Mouse (Mus musculus) embryo, embryonic 9.5 days (tissue): ENCODE measurements around the gene Gcnt2.
"Not testable (repeated sequence)": the region's sequence is repeated elsewhere in the genome, so short reads cannot be mapped to it uniquely, and the experiment has no call there.

Experiments used
- DNase-seq: peaks from one replicate; pipeline ENCODE4 v3.0.0-alpha.2; 2017; ENCODE audit errors: extremely low spot score

Gcnt2 gene

DNA sequence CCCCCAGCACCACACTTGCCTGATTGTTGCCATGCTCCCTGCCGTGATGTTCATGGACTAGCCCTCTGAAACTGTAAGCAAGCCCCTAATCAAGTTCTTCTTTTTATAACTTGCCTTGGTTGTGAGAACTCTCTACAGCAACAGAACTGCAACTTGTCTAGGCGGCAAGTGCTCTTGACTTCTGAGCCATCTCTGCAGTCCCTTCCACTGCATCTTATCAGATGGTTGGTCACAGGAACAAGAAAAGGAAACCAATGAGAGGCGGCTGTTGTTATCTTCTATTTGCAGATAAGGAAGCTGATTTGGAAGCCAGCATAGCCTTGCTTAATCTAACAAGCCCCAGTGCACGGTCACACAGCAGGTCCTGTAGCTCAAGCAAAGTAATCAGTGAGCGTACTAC lies 14.5 kb downstream of the Gcnt2 start:
- no peak for DNase-seq

DNA sequence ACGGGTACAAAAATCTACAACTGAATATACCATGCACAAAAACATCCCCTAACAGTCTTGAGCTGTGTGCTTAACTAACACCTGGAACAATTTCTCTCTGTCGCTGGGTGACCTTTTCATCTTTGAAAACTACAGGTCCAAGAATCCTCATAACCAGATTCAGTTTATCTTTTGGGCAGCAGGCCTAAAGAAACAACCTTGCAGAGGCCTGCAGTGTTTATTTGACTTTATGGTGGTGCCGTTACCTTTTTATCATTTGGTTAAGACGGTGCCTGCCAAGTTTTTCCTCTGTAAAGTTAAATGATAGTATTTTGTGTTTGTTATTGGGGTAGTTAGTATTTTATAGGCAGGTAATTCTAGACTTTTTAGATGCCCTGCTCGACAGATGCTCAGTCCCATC lies 15.9 kb downstream of the Gcnt2 start:
- no peak for DNase-seq

DNA sequence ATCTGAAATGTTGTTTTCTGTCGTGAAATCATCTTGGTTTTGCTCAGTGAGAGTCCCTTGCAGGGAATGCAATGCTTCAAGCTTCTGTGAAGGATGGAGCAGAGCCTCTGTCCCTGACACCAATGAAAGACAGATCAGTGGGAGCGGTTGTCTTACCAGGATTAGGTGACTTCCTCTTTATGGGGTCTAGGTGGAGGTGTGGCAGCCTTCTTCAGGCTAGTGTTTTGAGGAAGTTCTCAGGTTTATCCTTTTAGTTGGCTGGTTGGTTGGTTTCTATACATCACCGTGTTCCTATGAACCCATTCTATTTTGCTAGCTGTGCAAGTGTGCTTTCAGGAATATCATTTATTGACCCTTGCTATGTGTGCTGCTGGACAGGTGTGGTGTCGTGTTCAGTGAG lies 18.0 kb downstream of the Gcnt2 start:
- DNase-seq = no peak

DNA sequence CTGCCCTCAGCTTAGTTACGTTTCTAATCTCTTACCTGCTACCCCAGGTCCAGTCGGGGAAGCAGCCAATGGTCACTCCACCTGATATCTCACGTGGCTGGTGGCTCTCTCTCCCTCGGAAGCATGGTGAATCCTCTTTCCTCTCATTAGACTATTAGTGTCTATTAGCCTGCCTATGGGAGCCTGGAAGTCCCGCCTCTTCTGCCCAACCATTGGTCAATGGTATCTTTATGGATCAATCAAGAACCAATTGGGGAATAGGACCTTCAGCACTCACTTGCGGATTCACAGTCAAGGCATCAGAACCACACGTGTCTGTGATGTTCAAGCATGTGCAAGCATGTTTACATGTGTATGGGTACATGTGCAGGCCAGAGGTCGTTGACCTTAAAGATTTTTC lies 21.0 kb downstream of the Gcnt2 start:
- no peak for DNase-seq

DNA sequence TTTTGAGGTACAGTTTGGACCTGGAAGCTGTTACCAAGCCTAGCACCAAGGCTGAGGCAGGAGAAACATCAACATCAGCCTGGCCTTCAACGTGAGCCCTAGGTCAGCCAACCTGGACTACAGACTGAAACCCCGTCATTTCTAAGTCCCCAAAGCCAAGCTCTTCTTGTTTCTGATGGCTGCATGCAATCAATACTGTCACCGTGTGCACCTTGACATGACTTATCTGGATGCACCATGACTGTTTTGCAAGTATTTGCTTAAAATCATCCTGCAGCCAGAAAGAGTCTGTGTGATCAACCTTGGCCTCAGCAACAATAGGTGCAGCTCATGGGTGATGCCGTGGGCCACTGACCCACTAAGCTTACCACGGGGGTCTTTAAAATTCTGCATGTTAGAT lies 23.1 kb downstream of the Gcnt2 start:
- DNase-seq = no peak

DNA sequence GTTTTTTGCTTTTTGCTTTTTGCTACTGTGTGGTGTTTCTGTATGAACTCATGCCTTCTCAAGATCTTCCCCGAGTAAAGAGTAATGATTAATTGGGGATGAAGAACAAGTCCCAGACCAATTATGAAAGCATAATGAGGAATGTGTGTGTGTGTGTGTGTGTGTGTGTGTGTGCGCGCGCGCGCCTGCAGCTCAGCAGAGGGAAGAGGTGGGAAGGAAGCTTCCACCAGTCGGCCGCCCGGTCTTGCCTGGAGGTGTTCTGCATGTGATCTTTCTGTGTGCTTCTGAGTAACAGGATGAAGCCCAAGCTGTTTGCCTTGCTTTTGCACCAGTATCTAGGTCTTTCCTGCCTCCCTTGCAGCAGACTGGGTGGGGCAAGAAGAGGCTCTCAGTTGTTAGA lies 24.3 kb downstream of the Gcnt2 start:
- no peak for DNase-seq

DNA sequence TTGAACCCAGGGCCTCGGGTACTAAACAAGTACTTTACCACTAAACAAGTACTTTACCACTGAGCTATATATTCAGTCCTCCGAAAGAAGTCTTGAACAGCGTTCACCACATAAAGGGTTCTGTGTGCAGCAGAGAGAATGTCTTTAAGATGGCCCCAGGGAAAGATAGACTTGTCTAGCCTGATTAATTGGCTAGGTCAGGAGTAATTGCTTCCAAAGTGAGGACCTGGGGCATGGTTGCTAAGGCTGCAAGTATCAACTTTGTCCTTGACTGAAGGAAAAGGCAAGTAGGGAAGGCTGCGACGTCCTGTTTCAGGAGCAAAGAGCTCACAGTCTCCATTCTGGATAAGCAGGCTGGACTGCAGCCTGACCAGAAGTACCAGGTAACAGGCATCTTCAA lies 25.3 kb downstream of the Gcnt2 start:
- peak; percentile 31 for DNase-seq

DNA sequence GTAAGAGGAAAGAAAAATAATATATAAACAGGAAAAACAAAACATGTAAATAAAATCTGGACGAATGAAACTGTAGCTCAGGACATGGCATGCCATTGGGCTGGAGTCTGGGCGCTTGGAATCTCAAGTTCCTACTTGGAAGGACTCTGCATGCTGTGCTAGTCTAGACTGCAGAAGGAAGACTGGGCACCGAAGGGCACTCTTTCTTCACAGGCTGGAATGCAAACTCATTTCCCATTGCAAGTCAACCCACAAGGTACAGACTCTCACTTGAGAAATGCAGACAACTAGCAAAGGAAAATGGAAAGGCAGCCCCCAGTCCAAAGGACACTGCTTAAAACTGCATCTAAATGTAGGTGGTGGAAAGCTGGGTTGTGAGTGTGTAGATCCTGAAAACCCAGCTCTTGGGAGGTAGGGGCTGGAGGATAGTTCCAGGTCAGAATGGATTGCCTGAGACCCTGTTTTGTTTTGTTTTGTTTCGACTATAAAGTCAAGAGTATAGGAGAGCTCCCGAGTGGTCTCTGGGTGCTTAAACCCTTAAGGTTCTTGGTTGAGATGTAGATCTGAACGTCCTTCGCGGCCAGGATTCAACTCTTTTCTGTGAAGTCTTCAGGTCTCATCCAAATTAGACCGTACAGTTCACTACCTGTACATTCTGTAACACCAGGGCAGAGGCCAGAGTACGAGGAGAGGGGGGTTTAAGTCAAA lies 26.5 kb downstream of the Gcnt2 start:
- peak; percentile 23 for DNase-seq

DNA sequence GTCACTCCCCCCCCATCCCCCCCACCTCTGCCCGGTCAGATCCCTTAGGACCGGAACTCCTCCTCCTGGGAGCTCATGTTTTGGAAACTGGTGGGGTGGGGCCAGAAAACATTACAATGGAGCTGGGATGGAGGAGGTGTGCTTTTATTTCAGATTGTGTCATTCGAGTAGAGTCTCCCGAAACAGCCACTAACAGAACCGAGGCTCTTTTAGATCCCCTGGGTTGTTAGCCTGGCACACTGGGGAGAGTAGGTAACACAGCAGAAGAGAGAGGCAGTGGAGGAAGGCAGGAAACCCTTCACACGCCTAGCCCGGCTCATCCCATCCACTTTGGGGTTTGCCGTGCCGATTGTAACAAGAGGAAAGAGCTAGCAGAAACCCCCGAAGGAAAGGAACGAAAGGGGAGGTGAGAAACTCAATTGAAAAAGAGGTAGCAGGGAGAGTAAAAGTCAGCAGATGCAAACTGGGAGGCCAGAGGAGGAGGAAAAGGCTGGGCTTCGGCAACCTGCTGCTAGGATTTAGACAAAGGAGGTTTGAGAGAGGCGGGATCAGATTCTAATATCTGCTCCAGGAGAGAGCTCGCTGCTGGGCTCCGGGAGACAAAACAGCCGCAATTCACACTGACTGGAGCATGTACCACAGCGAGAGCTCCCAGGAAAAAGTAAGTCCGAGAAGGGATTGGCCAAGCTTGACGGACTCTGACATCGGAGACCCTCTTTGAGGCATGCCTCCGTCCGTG lies 27.3 kb downstream of the Gcnt2 start:
- peak; percentile 66 for DNase-seq

DNA sequence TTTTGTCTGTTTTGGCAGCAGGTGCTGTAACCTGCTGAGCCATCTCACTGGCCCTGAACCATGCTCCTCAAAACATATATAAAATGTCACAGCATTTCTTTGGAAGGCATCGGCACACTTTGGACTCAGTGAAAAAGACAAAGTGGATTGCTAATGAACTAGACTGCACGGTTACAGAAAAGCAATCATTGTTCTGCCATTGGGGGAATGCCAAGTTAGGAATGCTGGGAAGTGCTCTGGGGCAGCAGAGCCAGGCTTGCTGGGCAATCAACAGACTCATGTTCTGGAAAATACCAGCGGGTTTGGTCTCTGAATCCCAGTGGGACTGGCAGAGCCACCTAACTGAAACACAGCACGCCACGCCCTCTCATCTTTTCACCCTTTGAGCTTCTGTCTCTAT lies 31.0 kb downstream of the Gcnt2 start:
- DNase-seq = no peak

DNA sequence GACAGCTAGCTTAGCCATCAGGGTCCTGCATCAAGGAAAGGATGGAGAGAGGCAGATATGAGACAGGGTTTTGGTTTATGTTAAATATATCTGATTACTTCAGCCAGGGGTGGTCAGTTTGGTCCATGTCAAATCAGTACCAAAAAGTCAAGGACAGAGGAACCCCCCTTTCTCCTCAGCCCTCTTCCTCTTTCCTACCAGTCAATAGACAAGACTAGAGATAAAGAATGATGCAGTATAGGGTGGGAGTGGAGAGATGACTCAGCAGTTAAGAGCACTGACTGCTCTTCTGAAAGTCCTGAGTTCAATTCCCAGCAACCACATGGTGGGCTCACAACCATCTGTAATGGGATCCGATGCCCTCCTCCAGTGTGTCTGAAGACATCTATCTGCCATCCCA lies 31.8 kb downstream of the Gcnt2 start:
- DNase-seq = not testable (repeated sequence)

DNA sequence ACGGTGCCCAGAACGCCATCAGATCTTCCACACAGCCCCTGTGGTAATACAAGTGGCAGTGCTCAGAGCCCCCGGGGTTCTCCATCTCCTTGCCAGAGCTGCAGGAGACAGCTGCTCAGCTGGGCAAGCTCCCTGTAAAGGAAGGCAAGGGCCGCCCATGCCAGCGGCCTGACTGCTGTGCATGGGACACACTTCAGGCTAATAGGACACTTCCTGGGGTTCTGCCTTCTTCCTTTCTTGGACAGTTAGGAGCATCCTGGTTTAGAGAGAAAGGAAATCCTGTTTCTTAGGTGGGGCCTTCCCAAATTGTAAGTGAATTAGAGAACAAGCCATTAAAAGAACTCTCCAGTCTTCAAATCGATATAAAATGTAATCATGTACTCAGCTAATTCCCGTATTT lies 32.5 kb downstream of the Gcnt2 start:
- DNase-seq = no peak

DNA sequence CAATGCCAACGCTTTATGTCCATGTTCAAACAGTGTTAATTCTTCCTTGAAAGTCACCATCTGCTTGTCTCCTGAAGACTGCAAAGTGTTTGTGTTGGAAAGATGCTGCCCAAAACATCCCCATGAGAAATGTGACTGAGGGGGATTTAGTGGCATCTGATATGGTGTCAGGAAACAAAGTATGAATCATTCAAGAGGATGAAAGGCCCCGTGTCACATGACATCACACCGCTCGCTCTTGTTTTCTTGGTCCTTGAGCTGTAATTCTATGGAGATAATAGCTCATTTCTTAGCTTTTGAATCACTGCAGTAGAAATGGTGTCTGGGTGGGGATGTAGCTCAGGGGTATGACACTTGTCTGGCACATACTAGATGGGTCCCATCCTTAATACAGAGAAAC lies 33.0 kb downstream of the Gcnt2 start:
- no peak for DNase-seq

DNA sequence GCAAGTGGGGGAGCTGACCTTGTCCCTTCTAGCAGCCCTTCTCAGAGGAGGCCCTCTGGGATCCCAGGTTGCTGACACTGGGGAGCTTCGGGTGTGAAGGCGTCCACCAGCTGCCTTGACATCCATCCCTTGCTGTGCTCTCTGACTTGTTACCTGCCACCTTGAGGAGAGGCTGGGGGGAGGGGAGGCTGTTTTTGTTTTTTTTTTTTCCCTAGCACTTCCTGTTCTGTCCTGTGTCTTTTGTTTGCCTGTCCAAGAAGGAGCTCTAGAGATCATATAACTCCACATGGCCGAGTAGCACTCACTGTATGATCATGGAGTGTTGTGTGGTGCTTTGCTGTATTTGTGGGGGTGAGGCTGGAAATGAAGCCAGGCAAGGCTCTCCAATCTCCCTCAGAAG lies 34.0 kb downstream of the Gcnt2 start:
- no peak for DNase-seq

DNA sequence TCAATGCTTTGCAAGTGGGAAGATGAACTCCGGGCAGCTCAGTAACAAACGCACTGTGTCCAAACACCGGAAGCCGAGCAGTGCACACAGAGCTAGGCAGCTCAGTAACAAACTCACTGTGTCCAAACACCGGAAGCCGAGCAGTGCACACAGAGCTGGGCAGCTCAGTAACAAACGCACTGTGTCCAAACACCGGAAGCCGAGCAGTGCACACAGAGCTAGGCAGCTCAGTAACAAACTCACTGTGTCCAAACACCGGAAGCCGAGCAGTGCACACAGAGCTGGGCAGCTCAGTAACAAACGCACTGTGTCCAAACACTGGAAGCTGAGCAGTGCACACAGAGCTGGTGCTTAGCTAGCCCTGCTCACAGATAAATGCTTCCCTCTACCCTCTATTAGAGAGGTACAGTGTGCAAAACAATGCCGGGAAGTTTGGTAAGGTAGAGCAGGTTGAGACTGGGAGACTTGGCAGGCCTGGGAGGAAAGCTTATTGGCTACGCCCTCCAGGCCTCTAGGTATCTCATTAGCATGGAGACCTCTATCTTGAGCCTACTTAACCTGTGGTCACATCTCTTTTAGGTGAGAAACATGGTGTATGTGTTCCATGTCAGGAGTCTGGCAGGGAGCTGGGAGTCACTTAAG lies 38.6 kb downstream of the Gcnt2 start:
- not testable (repeated sequence) for DNase-seq

DNA sequence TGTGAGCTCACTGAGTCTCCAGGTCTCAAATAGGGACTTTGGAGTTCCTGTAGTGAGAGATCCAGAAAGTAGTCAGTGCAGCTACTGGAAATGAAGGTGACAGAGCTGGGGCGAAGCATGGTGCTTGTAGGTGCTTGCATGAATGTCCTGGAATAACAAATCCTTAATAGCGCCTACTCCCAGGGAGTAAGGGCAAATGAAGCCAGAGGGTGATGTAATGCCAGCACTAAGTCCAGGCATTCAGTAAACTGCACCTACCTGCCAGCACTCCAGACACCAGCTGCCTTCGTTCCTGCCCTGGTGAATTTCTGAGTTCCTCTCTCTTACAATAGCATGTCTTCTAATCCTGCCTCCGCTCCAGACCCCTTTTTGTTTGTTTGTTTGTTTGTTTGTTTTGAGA lies 39.1 kb downstream of the Gcnt2 start:
- DNase-seq = no peak

DNA sequence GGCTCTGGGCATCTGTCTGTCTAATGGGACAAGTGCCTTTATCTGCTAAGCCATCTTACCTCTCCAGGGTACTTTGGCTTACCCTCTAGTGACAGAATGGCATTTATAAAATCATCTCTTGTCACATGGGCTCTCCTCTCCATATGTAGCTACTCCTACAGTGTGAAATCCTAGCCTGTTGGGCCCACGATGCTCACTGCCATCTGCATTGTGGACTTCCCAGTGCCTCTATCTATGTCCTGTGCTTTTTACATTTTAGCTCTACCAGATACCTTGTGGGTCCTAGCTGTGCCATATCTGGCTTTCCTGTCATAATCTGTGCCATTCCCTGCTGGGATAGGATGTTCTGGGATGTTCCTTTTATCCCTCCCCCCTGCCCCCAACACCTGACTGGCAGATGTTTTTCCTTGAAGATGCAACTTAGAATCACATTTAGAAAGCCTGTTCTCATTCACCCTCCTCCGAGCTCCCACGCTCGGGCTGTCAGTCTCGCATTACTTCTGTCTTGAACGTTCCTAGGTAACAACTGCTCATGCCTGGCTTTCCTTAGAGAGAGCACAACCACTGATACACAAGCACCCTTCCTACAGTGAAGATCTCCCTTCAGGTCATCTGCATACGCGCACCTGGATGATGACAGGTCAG lies 39.9 kb downstream of the Gcnt2 start:
- no peak for DNase-seq

DNA sequence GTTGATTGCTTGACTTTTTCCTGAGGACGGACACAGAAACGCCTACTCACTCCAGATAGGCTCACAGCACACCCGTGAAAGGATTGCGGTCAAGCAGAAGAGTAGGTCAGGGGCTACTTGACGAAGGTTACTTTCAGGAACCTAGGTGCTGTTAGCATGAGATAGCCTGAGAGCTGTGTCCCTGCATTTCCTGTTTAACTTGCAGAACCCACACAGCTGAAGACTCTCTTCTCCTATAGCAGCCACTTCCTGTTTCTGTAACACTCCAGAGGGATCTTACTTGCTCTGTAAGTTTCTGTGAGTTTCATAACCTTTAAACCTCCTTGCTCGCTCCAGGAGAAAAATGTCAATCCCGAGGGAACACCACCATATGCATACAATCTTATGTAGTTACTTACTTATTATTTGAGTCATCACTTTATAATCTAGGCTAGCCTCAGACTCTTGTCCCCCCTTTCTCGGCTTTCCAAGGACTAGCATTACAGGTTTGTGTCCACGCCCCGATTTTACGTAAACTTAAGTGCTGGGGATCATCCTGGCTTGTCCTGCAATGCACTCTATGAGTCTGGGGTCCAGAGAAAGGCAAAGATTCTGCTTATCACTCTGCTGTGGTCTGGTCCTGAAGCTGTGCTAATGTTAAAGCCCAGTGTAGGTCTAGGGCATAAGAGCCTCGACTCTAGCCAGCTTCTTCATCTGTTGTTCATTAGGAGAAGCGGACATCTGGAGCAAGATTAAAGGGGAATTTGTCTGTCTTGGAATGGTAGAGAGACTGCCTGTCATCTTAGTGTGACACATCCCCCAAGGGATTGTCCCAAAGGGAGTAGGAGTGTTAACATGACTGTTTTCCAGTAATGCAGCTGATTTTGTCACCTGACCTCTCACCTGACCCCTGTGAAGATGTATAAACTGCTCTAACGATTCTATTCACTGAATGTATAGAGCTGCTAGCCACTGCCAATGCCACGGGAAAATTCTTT lies 40.7 kb downstream of the Gcnt2 start:
- DNase-seq = peak; percentile 56

DNA sequence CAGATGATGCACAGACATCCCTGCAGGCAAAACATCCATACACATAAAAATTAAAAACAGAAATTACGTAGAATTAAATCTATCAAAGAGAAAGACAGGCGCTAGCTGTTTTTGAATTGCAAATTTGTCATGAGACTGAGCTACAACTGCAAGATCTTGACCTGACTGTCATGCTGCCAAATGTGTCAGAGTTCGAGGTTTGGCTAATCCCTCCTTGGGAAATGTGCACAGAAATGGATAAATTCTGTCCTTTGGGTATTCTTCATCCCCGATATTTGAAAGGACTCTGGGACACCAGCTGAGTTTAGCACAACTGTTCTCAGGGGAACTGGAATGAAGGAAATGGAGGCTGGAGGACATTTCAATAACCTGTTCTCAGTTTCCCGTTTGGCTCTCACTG lies 41.7 kb downstream of the Gcnt2 start:
- no peak for DNase-seq

DNA sequence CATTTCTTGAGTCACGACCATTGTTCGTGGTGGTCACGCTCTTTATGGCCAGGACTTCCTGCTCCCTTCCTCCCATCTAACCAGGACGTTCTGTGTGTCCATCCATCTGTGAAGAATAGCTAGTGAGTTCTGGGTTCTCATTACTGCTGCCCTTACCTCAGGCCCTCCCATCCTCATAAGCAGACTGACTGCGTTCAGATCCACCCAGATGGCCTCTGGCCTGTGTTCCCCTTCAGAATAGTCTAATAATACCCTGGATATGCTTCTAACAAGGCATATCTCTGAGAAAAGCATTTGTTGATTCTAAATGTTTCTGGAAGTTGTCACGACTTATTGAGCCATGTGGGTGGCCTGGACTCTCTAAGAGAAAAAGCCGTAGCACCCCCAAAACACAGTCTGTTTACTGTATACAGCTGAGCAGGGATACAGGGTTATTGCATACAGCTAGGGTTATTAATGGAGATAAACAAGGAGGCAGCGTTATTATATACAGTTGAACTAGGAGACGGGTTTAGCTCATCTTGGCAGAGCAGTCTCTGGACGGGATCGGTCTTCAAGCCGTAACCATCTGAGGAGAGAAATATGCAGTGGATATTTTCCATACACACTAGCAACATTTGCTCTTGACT lies 42.4 kb downstream of the Gcnt2 start:
- DNase-seq = no peak

DNA sequence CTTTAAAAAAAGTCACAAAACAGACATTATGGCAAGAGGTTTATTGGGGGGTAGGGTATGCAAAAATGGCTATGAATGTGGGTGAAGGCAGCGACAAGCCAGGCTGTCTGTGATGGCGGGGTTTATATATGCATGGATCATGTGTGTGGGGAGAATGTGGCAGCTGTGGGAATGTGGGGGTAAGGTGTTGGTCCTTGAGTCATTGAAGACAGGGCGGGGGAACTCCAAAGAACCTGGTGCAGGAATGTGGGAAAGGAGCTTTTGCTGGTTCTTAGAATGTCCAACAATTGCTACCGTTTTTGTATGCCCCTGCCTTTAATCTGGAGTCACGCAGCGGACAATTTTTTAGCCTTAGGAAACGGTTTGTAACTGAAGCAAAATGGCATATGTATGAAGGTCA lies 44.5 kb downstream of the Gcnt2 start:
- DNase-seq = no peak
